Mouse (Mus musculus): Measurements from ENCODE around the gene Gm9903.

- TF ChIP-seq MAX (IDR thresholded peaks at IDR 0.05) (peak; percentile 30), CTCF (IDR thresholded peaks at IDR 0.05; ENCODE audit: control insufficient read depth, insufficient read depth, insufficient read length) (no peak), MYOG (IDR thresholded peaks at IDR 0.05; ENCODE audit: control insufficient read depth, extremely low read depth, insufficient read length) (no peak)
These were observed 28.3 kb downstream of the Gm9903 start, which contains the start of the genes Tacc3 and Tmem129 for GRCm38 (mm10) chr5:33657787-33658663.

Data from C2C12 (cell line).